Mouse (Mus musculus) brain, embryonic 14.5 days (tissue): Measurements from ENCODE around the gene Slc38a7. TPM values are rescaled to one million over a fixed set of nuclear protein-coding genes. Genes with fewer than 3 reads are reported as not detected.

Experiments used
- DNase-seq: peaks from one replicate; pipeline ENCODE4 v3.0.0-alpha.2; 2011; ENCODE audit warnings: low read depth
- CTCF ChIP-seq: fragments of 200-500 bp; IDR thresholded peaks from 2 replicates; pipeline ENCODE4 v1.5.1; 2012; ENCODE audit warnings: inconsistent platforms, mild to moderate bottlenecking, moderate library complexity, borderline replicate concordance; ENCODE audit not compliant: insufficient read depth, insufficient read length; ENCODE audit errors: extremely low read depth
- POLR2A ChIP-seq: fragments of 200-500 bp; IDR thresholded peaks from 2 replicates; pipeline ENCODE4 v1.6.1; 2012; ENCODE audit warnings: mild to moderate bottlenecking, inconsistent platforms, borderline replicate concordance; ENCODE audit not compliant: poor library complexity, insufficient read depth, insufficient read length, severe bottlenecking; ENCODE audit errors: extremely low read depth
- polyA plus RNA-seq: library from polyadenylated mRNA; depleted of rRNA; stranded (reverse); fragments of >200 nt; gene quantifications from 2 replicates; pipeline ENCODE4 v1.2.3, GENCODE M21; 2012; rRNA removed

Gene Slc38a7
- 36.1 and 38.0 TPM in 2 replicates for polyA plus RNA-seq

DNA sequence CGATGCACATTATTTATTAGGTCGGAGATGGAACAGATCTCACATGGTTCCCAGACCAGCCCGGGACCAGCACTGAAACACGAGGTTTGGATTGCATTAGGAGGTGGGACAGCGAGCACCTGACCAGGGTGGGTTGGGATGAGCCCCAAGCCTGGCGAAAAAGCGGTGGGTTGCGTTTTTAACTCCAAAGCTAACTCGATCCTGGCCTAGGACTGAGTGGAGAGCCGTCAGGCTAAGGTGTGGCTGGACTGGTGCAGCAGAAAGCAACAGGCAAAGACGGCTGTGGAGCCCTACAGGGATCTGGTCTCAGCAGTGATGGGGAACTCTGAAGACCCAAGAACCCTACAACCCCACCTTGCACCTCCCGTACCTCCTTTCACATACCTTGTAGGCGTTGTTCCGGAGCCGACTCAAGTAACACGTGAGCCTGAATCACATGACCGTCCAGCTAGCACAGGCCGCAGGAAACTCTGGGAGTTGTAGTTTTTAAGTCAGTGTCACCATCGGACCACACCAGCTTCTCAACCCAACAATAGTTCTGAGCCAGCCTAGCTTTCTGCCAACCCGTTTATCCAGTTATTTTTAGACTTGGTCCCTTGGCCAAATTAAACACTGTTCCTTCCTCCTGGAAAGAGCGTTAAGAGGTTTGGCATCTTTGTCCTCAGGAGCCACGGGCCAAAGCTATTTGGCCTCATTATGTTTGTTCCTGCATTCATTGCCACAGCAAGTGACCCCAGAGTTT is at the start of gene Slc38a7:
Gene Slc38a7, minus strand, starts transcription at position 438 of the 742 bp plus-strand sequence.
- no peak for TF ChIP-seq POLR2A
- TF ChIP-seq CTCF = no peak
- peak; percentile 95 for DNase-seq

DNA sequence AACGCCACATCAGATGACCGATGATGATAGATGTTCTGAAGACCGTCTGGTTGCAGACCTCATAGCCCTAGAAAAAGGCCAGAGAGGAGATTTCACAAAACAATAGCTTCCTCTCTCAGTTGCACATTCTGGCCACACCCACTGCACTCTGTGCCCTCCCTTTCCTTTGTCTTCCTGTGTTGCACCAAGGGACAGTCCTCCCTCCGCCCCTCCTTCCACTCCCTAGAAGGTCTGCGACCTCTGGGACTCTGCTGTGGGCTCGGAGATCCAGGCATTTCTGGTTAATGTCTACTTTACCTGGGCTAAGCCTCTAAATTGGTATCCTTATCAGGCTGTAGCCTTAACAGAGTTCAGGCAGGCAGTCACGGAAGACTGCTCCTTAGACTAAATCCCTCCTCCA is 48.5 kb upstream of the Slc38a7 start:
- no peak for DNase-seq
- TF ChIP-seq CTCF = no peak
- TF ChIP-seq POLR2A = no peak

DNA sequence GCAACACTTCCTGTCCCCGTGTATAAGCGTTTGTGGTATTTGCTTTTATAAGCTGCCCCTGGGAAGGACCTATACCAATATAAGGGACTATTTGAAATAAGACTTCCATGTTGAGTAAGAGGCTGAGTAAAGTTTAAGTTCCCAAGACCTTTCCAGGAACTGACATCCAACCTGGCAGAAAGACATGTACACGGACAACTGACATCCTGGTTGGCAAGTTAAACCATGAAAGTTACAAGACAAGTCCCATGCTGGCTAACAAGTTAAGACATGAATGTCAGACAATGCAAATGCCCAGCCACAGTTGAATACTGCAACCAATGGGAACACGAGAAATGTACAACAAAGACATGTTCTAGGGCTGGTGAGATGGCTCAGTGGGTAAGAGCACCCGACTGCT is 40.4 kb upstream of the Slc38a7 start:
- no peak for DNase-seq
- TF ChIP-seq CTCF (no peak), POLR2A (no peak)

DNA sequence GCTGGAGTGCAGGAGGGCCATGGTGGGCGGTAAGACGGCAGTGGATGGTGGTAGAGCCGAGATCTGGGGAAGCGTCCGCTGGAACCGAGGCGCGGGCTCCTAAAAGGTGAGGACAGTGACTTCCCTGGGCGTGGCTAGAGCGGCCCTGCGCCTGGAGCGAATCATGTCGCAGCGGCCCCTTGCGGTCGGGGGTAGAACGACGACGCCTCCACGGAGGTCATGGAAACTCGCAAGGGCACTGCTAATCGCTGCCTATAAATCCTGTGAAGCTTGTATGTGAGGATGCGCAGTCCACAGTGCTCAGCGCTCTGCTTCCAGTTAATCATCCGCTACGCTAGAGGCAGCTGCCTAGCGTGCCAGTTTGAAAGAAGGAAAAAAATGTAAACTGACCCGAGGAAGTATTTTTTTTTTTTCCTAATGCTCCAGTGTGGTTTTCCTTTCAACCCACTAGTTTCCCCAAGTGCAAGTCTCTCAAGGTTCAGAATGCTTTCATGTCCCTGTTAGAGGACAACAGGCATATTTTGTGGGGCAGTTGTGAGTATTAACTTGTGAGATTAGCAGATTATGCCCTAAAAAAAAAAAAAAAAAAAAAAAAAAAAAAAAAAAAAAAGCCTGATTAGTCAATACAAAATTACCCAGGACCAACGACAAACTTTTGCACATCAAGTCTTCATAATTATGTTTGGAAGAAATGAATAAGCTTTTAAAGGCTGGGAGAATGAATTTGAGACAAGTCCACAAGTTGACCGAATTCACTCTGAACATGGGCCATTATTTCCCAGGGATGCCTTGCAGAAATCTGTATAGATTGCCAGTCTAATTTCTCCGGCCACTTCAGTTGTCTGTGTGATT is 35.2 kb upstream of the Slc38a7 start, which contains the start of gene Got2:
Gene Got2, minus strand, starts transcription at position 263 of the 852 bp plus-strand sequence.
- peak; percentile 97 for DNase-seq
- TF ChIP-seq CTCF (peak; percentile 94), POLR2A (no peak)

DNA sequence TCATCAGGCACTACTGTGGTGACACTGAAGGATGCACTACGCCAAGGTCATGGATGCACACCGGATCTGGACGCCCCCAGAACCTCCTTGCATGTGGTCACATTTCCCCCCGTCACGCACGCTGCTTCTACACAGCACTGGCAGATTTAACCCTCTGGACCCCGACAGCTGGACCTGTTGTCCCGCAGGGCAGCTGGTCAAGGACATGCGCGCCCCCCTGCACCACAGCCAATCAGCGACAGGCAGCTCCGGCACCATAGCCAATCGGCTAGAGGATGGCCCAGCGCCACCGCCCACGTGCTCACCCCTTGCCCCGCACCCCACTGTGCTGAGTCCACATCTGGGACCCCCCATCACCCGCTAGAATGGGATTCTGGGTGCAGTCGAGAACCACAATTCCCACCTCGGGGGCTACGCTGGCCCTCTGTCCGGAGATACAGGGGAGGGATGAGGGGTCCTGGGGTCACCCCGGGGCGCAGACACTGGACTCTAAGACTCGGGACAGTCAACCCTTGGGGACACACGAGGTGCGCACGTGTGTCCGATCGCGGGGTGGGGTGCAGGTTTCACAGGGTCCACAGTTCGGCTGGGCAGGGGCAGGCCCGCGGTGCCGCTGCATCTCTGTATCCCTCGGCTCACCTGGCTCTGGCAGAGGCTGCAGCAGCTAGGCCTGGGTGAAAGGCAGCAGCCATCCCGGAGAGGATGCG is 34.4 kb upstream of the Slc38a7 start:
- peak; percentile 90 for DNase-seq
- TF ChIP-seq CTCF (no peak), POLR2A (no peak)

DNA sequence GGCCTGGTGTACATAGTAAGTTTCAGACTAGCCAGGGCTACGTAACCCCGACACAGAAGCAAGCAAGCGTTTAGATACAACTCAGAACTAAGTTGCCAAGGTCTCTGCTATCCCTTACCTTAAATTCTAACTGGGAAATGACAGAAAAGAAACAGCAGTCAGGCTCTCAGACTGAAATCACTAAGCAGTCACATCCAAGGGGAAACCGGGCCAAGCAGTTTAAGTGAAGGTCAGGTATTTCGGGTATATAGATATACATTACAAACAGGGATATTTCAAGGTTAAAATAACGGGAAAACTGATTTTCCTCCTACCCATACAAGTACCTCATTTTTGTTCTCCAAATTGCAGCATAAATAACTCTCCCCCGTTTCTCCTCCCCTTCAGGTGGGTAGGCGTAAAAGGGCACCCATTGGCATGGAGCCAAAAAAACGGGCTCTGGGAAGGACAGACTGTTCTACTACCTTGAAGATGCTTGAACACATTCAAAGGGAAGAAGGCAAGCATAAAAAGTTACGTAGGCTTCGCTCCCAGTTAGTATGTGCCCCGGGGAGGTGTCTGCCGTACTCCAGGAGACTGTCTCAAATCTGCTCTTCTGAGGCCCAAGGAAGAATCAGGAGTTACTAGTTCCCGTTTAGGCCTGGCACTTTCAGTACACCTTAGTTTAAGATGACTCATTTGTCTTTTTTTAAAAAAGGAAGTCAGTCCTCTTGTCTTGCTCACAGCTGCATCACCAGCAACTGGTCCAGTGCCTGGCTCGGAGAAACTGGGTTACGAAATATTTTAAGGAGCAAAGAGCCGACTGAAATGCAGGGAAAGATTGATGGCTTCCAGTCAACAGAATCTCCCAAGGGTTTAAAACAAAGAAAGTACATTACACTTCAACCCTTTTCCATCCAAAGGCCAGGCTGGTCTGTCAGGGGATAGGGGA is 33.6 kb upstream of the Slc38a7 start:
- TF ChIP-seq POLR2A (no peak), CTCF (no peak)
- no peak for DNase-seq

DNA sequence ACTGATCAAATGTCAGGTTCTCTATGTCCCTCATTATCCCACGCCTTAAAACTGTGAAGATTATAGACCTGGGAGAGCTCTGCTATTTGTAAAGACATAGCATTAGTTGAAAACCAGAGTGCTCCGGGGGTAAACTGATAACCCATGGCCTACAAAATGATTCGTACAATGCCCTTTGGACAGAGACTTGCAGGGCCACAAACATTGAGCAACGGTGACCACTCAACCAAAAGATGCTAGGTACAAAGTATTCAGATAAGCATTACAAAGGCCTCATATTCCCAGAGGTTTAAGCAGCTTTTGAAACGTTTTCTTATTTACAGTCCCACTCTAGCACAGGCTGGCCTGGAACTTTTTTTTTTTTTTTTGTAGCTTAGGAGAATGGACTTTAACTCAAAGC is 32.6 kb upstream of the Slc38a7 start:
- no peak for TF ChIP-seq CTCF
- TF ChIP-seq POLR2A = no peak
- no peak for DNase-seq

DNA sequence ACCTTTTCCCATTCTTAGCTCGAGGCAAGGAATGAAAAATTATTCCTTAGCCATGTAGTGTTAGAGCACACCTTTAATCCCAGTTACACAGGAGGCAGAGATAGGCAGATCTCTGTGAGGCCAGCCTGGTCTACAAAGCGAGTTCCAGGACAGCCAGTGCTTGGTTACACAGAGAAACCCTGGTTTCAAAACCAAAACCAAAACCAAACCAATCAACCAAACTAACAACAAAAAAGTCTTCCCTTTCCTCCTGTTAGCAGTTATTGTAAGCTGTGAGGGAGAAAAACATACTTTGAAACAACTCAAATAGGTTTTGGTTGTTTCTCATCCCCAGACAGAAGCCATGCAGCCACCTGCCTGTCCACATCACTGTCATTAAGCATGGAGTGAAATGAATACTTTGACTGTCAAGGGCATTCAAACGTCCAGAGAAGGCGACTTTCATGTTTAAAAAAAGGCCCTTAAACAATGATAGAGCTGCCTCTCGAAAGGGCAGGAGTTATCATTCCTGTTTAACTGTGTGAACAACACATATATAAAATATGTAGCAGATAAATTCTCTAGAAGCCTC is 32.0 kb upstream of the Slc38a7 start:
- DNase-seq = no peak
- TF ChIP-seq POLR2A (no peak), CTCF (no peak)

DNA sequence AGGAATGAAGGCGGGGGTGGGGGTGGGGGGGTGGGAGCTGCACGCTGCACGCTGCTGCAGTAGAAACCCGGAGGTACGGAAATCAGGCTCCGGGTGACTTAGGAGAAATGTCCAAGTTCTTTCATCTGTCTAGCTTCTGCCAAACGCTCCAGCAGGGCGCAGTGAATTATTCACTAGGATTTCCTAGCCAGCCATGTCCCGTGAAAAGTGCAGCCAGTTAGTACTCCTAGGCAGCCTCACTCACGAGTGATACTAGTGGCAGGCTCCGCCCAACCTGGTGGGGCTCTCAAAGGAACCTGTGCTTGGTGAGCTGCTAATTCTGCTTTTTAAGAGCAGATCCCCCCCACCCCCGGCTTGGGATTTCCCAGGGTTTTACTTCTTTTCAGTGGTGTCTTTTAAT is 31.2 kb upstream of the Slc38a7 start:
- no peak for DNase-seq
- TF ChIP-seq POLR2A (no peak), CTCF (no peak)

DNA sequence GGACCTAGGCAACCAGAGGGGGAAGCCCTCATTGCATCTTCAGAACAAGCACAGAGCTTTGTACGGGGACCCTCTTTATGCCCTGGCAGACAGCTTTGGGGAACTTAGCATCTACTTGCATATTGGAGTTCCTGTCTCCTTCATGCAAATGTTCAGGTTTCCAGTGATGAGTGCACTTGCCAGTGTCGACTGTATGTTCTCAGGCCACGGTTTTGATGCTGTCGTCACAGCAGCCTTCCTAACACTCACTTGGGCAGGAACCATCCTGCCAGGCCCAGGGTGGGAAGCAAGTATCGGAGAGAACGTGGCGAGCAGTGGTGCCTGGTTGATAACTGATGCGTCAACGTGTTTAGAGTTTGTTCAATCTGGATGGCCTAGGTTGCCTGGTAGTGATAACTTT is 28.9 kb upstream of the Slc38a7 start:
- TF ChIP-seq POLR2A (no peak), CTCF (no peak)
- no peak for DNase-seq
